Mouse (Mus musculus): ENCODE results near the gene Lin28a.

The Lin28a gene

GRCm38 (mm10) chr4:134018779-134019145 lies at the start of gene Lin28a:
Gene Lin28a (minus strand): TSS chr4:134018841.
- DNase-seq = no peak

GRCm38 (mm10) chr4:134067833-134068544 lies 49.3 kb upstream of the Lin28a start:
- no peak for DNase-seq

- DNase-seq = no peak
Measured at GRCm38 (mm10) chr4:134067383-134067782, 48.7 kb upstream of the Lin28a start.

- DNase-seq = no peak
Measured at GRCm38 (mm10) chr4:134065431-134066004, 46.9 kb upstream of the Lin28a start.

- no peak for DNase-seq
Measured at GRCm38 (mm10) chr4:134062561-134062960, 43.9 kb upstream of the Lin28a start.

DNA sequence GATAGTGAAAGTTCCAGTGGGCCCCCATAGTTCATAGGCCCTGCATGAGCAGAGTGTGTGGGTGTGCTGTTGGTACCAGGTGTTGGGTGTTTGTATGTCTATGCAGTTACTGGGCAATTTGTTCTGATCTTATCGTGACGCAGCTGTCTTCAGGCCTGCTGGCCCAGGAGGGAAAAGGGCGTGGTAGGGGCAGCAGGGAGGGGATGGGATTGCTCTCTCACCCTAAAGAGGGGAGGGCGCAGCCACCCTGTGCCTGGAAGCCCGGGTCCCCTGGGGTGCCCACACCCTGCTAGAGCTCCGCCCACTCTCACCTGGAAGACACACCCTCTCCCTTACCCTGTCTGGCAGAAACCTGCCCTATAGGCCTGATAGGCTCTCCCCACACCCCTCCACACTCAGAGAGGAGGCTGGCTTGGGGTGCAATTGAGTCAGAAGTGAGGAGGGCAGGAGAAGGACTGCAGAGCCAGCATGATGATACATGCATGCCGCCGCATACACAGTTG lies 43.4 kb upstream of the Lin28a start:
- no peak for DNase-seq

GRCm38 (mm10) chr4:134061166-134061830 lies 42.7 kb upstream of the Lin28a start:
- no peak for DNase-seq

DNA sequence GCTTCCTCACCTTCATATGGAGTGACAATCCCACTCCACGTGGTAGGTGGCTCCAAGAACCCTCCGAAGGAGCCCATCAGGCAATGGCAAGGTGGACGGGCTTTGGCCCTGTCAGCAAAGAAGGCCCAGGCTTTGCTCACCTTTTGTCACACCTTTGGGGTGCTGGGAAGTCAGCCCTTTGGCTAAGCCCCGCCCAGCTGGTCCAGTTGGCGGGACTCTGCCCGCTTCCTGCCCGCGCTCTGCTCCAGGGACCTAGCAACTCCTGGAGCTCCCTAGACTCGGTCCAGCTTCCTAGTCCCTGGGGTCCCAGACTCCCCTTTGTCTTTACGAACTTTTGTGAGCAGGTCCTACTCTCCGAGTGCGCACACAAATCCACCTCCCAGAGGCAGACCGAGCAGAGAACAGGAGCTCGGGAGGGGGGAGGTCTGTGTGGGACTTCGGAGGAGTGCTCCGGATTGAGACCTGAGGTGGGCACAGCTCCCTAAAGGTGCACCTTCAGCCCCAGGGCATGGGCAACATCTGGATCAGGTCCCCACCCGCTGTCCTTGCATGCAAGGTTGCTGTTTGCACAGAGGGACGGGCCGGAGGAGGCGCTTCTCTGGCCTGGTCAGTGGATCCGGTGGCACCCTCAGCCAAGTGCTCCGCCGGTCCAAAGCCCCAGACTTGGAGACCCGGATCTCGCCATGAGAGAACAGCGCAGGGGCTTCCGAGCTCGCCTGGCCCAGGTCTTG lies 41.7 kb upstream of the Lin28a start, which contains the start of gene Crybg2:
Gene Crybg2, plus strand, starts transcription at position 681 of the 731 bp plus-strand sequence.
- no peak for DNase-seq

DNA sequence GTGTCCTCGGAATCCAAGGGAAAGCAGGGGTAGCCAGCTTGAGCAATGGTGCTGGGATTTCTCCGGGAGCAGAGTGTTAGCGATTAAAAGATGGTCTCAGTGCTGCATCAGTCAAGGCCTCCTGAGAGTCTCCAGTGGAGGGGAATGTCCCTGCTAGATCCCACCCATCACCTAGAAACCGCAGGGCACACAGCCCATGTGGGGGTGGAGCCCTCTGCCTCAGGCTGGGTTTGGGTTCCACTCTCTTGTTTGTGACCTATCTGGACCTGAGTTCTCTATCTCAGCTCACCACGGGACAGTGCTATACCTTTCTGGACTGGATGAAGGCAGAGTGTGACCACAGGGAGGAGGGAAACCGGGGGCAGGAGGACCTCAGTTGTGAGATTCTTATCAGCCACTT lies 40.3 kb upstream of the Lin28a start:
- DNase-seq = no peak

GRCm38 (mm10) chr4:134058166-134058715 lies 39.6 kb upstream of the Lin28a start:
- no peak for DNase-seq

DNA sequence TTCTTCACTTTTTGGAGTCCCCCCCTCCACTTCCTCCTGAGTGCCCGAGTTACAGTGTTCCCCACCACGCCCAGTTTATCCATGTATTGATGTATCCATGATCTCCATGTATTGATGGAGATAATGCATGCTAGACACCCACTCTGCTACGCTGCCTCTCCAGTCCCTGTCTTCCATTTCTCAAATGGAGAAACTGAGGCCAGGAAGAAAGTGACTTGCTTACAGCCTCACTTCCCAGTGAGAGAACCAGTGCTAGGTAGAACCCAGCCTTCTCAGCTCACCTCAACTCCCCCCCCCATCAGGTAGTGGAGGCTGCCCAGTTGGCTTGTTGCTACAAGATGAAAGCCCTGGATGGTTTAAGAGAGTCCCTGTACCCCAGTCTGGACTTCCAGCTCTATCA lies 34.9 kb upstream of the Lin28a start, which contains the start of gene Zfp683:
Gene Zfp683, plus strand, starts transcription at position 301 of the 400 bp plus-strand sequence.
- DNase-seq = no peak

DNA sequence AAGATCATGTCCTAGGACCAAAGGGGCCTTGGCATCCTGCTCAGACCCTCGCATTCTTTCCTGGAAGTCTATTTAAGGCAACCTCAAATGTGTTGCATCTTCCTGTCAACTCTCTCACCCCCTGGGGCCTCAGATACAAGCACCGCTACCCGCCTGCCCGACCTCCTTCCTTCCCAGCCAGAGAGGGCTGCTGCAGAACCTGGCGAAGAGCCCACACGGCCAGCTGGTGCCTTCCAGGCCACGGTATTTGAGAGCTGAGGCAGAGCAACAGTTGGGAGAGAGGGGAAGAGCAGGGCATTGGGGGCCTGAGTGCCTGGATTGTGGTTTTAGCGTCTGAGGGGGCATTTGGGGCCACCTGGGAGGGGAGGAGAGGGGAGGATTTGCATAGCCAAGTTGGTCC lies 33.9 kb upstream of the Lin28a start:
- DNase-seq = peak; percentile 56

DNA sequence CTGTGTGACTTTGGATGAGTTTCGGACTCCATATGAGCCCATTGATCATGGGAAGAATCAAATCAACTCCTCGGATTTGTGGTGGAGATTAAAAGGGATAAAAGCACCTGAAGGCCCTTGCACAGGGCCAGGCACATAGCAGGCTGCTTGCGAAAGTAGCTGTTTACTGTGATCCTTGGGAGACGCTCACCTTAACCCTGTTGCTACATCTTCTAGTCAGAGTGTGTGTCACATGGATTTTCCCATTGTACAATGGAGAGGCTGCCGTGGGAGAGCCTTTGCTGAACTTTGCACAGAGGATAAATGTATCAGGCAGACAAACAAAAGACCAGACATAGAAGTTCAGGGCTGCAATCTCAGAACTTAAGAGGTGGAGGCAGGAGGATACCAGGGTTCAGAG lies 33.3 kb upstream of the Lin28a start:
- DNase-seq = no peak

DNA sequence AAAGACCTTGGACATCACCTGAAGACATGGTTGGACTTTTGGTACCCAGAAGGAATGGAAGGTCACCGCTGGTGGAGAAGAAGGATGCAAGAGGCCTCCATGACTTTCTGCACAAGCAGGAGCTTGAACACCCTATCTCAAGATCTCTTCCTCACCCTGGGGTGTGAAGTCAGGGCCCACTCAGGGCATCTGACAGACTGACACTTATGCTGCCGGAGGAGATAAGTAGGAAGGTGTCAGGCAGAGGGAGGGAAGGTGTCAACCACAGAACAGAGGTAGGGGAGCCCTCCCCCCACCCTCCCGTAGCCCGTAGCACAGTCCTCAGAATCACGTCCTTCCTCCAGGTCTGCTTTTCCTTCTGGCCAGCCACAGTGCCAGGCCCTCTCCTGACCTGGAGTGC lies 29.0 kb upstream of the Lin28a start:
- DNase-seq = no peak

GRCm38 (mm10) chr4:134043041-134043440 lies 24.4 kb upstream of the Lin28a start:
- DNase-seq = no peak

DNA sequence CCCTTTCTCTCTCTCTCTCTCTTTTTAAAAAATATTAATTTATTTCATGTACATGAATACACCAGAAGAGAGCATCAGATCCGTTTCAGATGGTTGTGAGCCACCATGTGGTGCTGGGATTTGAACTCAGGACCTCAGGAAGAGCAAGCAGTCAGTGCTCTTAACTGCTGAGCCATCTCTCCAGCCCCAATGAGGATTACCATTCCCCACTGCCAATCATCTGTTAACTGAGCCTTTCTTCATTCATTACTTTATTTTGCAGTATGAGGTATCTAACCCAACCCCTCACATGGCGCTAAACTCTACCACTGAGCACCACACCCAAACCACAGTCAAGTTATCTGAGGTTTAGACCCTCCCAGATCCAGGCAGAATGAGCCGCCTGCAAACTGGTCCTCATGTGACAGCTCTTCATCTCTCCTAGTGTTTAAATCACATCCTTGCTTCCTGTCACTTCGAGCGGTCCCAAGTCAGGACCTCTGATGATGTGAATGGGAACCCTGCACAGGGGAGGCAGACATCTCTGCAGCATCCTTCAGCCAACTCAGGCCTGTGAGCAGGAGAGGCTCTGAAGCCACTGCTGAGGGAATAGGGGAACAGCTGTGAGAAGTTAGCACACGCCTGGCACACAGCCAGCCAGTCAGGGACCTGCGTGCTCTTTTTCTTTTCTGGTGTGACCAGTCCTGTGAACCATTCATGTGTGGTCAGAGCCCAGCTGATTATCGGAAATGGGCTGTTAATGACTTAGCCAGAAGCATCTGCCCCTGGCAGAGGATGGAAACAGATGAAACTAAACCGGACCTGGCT lies 22.9 kb upstream of the Lin28a start:
- DNase-seq = no peak

GRCm38 (mm10) chr4:134035953-134036352 lies 17.3 kb upstream of the Lin28a start:
- peak; percentile 82 for DNase-seq

GRCm38 (mm10) chr4:134025802-134026201 lies 7.2 kb upstream of the Lin28a start:
- no peak for DNase-seq

DNA sequence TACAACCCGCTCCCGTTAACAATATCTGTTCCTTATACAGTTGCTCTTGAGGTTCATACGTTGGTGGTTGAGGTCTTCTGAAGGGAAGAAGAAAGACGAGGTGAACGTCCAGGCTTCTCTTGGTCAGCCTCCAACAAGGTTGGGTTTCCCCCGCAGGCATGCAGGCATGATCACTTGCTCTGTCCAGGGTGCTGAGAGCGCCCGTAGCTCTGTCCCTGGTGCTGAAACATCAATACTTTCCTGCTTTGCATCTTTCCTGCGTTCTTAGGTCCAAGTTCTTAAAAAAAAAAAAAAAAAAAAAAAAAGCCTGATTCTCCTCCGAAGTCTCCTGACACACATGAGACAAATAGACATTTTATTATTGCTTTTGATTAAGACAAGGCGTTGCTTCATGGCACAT lies 2.0 kb upstream of the Lin28a start:
- DNase-seq = no peak

- DNase-seq = peak; percentile 67
Measured at GRCm38 (mm10) chr4:134019641-134020351, 1.2 kb upstream of the Lin28a start.

- DNase-seq = no peak
Measured at GRCm38 (mm10) chr4:134019210-134019609, 569 bp upstream of the Lin28a start.
